Mouse (Mus musculus) cerebellum, adult (tissue): Measurements from ENCODE around the gene Ndufa13.
"Not testable (repeated sequence)": the region's sequence is repeated elsewhere in the genome, so short reads cannot be mapped to it uniquely, and the experiment has no call there.

ENCODE experiments used
- ATAC-seq: cut with Nextera tagmentation; 2 replicates; pipeline ENCODE4 v1.9.2; 2017; ENCODE audit warnings: mild to moderate bottlenecking, moderate library complexity, mixed read lengths; ENCODE audit not compliant: insufficient number of reproducible peaks, low FRiP score, low TSS enrichment

Ndufa13 gene

DNA sequence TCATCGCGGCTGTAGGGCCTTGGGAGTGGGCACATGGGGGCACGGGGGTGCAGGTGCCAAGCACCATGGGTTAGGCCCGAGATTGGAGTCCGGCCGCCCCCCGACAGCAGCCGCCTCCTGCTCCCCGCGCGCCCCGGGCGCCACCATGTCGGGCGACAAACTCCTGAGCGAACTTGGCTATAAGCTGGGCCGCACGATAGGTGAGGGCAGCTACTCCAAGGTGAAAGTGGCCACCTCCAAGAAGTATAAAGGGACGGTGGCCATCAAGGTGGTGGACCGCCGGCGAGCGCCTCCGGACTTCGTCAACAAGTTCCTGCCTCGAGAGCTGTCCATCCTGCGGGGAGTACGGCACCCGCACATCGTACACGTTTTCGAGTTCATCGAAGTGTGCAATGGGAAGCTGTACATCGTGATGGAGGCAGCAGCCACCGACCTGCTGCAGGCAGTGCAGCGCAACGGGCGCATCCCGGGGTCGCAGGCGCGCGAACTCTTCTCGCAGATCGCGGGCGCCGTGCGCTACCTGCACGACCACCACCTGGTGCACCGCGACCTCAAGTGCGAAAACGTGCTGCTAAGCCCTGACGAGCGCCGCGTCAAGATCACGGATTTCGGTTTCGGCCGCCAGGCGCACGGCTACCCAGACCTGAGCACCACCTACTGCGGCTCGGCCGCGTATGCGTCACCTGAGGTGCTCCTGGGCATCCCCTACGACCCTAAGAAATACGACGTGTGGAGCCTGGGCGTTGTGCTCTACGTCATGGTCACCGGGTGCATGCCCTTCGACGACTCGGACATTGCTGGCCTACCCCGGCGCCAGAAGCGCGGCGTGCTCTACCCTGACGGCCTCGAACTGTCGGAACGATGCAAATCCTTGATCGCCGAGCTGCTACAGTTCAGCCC is at the start of gene Ndufa13, which contains the start of the genes Tssk6 and Yjefn3:
Gene Ndufa13 (minus strand): TSS at position 396 of the 900 bp plus-strand sequence.
Gene Tssk6 (plus strand): TSS at position 22 of the 900 bp plus-strand sequence.
Gene Yjefn3 (minus strand): TSS at position 550 of the 900 bp plus-strand sequence.
- ATAC-seq, result 0 out of 2 replicates have a peak, but pooled peaks have one; percentile 7

DNA sequence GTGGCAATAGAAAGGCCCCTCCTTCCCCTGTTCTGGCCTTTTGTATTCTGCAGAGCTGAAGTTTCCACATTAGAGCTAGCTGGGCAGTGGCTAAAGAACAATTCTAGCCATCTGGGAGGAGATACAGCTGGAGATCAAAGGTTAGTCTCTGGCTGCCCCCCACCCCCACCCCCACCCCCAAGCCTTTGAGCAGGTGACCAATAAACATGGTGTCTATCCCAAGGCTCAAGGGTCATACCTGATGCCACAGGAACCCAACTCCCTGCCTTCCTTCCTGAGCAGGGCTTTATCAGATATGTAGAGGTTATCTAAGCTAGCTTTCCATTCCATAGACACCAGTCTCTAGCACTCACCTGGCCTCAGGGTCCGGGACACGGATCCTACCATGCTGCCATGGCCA is 47.9 kb upstream of the Ndufa13 start:
- no peak for ATAC-seq

DNA sequence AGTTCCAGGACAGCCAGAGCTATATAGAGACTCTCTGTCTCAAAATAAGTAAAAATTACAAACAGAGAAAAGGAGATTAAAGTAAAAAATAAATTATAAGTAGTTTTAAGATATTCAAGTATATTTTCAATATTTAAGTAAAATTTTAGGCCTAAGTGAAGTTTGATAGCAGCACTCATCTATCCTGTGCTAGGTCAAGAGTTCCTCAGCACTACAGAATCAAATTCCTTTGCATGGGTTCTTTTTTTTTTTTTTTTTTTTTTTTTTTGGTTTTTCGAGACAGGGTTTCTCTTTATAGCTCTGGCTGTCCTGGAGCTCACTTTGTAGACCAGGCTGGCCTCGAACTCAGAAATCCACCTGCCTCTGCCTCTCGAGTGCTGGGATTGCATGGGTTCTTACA is 40.1 kb upstream of the Ndufa13 start:
- not testable (repeated sequence) for ATAC-seq

DNA sequence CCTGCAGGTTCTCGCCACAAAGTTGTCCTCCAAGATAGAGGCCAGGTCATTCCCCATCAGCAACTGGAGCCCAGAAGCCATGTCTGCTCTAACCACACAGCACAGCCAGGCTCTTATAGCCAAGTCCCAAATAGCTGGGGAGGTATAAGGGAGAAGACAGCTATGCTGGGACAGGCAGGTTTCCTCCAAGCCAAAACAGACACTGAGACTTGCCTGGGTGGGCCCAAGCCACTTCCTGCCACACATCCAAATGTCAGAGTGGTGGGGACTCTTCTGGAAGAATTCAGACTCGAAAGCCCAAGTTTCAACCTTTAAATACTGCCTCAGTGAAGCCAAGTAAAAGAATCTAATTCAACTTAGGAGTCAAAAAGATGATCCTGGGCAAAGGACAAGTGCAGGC is 38.0 kb upstream of the Ndufa13 start:
- no peak for ATAC-seq

DNA sequence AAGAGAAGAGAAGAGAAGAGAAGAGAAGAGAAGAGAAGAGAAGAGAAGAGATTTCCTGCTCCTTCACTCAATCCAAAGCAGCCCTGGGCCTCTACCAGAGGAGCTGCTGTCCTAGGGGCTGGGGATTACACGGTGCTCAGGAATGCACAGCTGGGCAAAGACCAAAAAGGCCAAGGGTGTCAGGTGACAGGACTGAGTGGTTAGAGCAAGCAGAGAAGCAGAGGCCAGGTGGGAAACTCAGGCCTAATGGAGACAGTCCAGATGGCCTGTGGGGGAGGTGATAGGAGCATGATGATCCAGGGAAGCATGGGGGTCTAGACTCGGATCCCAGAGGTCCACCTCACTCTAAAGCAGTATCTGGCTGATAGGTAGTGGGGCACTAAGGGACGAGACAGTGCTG is 37.3 kb upstream of the Ndufa13 start:
- ATAC-seq, result no peak

DNA sequence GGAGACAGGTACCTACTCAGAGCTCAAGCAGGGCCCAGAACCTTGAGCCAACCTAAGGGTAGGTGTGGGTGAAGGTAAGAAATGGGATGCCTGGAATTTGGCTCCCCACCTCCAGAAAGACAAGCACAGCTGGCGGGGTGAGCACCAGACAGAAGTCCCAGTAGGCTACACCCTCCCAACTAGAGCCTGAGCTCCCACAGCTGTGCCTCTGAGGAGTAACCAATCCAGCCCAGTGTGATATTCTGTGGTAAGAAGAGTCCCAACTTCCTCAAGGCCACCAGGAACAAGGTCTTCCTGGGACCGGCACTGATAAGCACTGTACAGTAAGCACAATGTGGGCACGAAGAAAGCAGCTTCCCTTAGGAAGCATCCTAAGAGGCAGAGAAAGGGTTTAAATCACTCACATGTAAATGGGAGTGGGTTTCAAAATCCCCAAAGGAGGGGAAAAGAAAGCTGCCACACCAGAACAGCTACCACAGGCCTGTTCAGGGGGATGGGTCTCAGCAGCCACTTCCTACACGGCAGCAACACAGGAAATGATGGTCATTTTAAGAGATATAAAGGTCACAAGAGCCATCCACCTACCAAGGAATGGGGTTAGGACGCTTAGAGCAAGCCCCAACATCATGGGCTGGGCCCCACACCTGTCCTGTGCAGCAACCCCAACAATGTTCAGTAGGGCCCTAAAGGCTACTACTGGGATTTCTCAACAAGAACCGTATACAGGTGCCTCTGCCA is 36.1 kb upstream of the Ndufa13 start:
- ATAC-seq, result no peak

DNA sequence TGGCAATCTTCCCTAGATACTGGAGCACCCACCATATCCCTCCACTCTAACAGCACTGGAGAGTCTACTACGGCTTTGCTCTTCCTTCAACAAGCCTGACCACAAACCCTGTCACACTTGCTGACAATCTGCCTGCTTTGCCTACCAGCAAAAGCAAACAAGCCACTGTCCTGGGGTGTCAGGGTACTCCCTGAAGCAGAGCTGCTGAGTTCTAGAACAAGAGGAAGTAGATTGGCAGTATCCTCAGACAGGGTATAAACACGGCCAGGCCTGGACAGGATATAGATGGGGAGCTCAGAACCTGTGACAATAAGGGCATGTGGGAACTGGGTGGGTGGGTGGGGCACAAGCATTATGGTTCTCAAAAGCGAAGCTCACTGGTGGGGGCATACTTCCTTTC is 35.1 kb upstream of the Ndufa13 start:
- ATAC-seq, result no peak

DNA sequence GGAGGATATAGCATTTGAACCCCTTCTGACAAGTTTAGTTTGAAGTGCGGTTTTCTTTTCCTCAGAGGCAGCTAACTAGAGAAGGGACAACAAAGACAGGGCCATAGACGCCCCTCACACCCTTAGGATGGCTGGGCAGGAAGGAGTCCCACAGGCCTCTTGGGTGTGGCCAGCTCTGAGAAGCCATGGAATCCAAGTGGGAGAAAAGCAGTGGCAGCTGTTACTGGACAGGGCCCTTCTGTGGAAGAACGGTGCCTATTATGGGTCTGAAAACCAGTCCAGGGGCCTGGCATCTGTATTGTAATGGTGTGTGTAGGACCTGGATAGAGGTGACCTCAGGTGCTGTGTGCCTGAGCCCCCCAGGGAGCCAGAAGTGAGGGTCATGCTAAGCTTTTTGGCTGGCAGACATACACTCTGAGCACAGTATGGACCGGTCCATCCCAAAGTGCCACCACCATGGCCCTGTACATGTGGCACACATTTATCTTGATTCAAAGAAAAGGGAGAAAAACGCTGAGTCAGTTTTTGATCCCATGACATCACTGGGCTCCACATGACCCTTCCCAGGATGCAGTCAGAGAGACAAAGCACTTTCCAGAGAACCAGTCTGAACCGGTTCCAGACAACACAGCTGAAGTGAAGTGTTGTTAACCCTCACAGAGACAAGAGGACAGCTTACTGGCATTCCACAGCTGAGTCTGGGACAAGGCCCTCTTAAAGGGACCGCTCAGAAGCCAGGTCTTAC is 33.9 kb upstream of the Ndufa13 start:
- no peak for ATAC-seq

DNA sequence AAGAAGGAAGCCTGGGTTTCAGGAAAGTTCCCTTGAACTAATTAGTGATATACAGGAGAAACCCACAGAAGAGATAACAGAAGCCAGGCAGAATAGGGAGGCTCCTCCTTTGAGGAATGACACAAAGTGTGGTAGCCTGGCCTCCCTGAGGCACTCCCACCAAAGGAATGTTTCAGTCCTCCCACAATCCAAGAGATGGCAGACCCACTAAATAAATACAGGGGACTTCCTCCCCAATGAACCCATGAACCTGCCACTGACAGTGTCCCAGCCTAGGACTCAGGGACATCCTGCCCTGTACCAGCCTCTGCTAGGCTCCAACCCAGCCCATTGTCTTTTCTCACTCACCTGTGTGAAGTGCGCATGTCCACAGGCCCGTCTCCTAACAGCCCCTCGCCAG is 33.1 kb upstream of the Ndufa13 start:
- ATAC-seq, result no peak

DNA sequence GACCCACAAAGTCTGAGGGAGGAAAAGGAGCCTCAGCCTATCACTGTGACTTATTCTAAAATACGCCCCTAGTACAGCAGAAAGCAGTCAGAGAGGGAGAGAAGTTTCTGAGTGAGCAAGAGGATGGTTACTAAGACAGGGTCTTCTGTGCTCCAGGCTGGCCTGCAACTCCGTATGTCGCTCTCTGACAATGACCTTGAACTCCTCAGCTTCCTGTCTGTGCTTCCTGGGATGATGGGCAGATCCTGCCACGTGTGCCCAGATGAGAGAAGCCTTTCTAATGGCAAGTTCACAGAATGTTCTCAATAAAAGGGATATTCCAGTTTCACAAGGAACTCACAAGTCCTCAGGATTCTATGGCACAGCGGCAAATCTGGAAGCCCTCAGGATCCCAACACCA is 32.2 kb upstream of the Ndufa13 start:
- no peak for ATAC-seq

DNA sequence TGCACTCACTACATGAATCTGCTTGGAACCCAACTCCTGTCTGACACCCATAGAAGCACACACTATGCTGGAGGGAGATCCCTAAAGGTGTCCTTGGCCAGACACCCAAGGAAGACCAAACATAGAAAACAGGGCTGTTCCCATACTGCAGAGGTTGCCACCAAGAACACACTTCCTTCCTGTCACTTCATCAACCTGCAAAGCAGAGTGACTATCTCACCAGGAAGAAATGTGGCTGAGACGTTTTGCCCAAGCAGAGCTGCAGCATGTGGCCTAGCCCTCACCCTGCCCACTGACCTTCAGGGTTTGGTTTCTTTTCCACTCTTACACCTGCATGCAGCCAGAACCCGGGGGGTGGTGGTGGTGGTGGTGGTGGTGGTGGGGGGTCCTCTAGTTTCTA is 31.5 kb upstream of the Ndufa13 start:
- no peak for ATAC-seq

DNA sequence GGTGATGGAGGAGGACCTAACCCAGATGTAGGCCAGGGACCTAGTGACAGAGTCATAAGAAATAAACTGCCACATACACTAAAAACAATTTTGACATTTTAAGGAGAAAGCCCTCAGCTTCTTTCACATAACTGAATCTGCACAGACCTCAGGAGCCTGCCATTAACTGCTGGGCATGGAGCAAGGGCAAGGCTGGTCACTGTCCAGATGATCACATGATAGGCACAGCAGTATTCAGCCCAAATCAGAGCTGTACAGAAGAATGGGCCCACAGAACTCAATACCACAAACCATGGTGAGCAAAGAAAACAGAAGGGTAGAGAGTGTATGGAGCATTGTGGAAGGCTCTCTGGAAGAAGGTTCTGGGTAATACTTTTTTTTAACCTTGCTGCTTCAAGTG is 24.5 kb upstream of the Ndufa13 start:
- no peak for ATAC-seq

DNA sequence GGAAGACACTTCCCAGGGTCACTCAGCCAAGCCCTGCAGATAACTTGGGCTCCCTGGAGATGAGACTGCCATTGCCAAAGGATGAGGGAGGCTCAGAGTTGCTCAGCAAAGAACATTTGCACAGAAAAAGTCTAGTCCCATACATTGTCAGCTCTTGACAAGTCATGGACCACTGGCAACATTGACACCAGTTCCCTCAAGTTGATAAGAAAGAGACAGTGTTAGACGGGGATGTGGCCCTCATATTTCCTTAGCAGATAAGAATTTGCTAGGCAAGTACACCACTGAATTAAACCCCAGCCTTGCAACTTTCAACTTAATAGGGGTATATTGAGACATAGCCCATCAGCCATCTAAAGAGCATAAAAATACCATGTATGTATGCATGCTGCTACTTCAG is 21.6 kb upstream of the Ndufa13 start:
- no peak for ATAC-seq

DNA sequence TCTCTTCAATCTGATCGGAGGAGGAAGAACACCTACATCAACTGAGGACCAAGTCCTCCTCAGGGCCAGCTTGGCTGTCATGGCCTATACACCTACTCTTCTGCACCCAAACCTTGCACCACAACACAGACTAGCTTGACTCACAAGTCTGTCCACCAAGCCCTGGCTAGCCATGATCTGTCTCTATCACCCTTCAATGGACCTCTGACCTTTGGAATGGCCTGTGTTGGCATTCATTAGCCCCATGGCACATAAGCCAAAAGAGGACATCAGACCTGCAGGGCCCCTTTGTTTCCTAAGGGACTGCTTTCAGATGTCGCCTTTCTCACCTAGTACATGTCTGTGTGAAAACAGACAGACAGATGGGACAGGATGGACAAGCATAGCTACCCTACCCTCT is 18.8 kb upstream of the Ndufa13 start:
- no peak for ATAC-seq

DNA sequence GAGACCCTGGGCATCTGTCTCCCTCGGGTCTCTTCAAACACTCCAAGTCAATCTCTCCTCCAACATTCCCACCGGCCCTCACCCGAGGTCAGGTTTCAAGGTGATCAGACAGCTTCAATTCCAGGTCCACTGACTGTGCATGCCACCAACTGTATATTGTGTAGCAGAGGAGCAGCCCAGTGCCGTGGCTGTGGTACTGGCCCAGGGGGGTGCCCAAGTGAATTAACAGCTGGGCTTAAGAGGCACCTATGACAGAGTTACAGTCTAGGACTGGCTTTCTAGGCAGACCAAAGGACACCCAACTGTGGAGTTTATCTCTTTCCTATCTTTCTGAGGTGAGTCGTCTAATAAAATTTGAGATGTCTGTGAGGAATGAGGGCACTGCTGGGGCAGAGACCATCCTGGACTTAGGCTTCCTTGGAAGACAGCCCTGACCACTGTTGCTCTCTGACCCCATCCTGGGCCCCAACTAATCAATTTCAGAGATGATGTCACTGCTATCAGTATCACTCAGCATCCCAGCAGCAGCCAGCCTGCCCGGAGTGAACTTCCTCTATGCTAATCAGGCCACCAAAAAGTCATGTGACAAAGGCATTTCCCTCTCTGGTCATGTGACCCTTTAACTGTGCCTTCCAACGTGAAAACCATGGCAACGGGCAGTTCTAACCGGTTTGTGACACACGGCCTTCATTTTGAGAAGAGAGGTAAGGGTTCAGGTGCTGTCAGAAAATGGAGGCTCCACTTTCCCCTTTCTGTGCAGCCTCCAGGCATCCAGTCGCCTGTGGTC is 17.7 kb upstream of the Ndufa13 start:
- no peak for ATAC-seq

DNA sequence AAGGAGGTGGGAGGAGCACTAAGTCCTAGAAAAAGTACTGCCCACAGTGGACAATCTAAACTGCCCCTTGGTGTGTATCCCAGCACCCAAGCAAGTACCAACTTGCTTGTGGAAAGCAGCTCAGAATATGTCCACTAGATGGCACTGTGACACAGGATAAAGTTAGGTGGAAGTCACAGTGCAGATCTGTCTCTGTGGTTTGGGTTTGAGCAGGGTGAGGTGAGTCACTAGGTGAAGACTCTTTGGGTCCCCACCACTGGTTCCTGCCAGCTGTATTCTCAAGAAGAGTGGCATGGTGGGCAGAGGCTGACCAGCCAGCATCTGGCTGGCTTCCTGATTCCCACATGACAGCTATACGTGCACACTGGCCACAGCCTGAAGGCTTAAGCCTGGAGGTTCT is 16.7 kb upstream of the Ndufa13 start:
- peak; percentile 62; the same call in 1 of the 2 replicates for ATAC-seq

DNA sequence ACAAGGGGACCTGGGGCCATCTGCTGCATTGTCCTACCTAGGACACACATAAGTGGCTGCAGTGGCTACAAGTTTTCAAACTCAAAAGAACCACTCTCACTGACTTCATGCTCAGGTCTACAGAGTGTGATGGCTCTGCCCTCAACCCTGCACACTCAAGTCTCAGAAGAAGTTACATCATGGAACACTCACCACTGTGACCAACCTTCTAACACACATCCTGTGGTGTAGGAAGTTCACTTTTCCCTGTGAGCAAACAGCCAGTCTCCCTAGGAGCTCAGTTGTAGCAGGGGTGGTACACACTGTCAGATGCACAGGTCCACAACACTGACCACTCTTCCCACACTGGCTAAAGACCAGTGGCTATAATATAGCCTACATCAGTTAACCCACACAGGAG is 16.1 kb upstream of the Ndufa13 start:
- no peak for ATAC-seq

DNA sequence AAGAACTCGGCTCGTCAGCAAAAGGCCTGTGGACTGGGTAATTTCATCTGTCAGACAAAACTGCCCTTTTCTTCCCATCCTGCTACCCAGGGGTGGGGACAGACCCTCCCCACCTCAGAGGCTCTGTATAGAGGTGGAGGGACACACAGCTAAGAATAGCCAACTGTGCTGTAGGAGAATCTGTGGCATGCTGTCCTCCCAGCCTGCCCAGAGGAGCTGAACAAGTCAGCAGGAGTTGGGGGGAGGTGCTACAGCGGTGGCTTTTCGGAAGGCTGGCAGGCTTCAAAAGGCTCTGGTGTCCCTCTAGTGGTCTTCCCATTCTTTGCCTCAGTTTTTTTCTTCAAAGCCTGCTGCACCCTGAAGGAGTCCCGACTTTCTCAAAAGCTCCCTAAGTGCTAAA is 13.4 kb upstream of the Ndufa13 start:
- ATAC-seq, result no peak

DNA sequence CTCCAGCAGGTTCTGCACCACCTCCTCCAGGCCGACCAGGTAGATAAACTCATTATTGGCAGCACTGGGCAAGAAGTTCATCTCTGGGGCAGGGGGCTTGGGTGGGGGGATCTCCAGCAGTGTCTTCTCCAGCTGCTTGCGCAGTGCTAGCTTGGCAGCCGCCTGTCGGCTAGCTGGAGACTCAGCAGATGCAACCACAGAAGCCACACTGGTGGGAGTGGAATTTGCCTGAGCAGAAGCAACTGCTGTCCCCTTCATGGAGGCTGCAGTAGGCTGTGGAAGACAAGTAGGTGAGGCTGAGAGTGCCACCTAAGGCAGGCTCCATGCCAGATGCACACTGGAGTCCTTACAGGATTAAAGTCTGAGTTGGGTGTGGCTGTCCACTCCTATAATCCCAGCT is 12.2 kb upstream of the Ndufa13 start:
- no peak for ATAC-seq

DNA sequence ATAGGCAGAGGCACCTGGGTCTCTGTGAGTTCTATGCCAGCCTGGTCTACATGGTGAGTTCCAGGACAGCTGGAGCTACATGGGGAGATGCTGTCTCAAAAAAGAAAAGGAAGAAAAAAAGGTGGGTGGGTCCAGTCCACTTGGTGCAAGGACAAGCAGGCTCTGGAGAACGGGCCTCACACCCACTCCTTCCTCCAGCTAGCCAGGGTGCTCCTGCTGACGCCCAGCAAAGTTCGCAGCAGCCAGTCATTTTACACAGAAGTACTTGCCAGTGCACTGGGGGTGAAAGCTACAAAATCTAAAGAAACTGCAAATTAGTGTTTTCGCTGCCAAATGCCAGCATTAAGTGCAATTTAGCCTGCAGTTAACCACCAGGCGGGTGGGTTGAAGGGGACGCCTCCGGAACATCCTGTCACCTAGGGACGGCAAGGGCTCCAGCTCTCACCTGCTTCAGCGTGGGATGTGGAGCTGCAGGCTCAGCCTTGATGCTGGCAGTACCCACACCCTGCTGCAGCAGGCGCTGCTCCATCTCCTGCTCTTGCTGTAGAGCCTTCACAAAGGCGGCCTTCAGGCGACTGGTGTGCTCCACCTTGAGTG is 10.2 kb upstream of the Ndufa13 start:
- no peak for ATAC-seq
